Mouse (Mus musculus): ENCODE data around the gene Arid3a.

The Arid3a gene

GRCm38 (mm10) chr10:79991548-79991947, 64.7 kb downstream of the Arid3a start:
- DNase-seq (ENCODE audit: low read depth in 1 of 2, low spot score in 2 of 2), result no peak

- peak in 1 of 2 experiments; percentile 55 for DNase-seq (ENCODE audit: low read depth in 1 of 2, low spot score in 2 of 2)
Measured at GRCm38 (mm10) chr10:79994397-79995115, 67.7 kb downstream of the Arid3a start.

GRCm38 (mm10) chr10:79995636-79996035, 68.8 kb downstream of the Arid3a start:
- no peak for DNase-seq (ENCODE audit: low read depth in 1 of 2, low spot score in 2 of 2)

GRCm38 (mm10) chr10:79996272-79997033, 69.6 kb downstream of the Arid3a start, which contains the start of gene Abca7:
Abca7 (plus strand) TSS chr10:79996494.
- peak; percentile 81 to 89 for DNase-seq (ENCODE audit: low read depth in 1 of 2, low spot score in 2 of 2)

- peak in 1 of 2 experiments; percentile 28 for DNase-seq (ENCODE audit: low read depth in 1 of 2, low spot score in 2 of 2)
Measured at GRCm38 (mm10) chr10:79997034-79997760, 70.4 kb downstream of the Arid3a start.

- no peak for DNase-seq (ENCODE audit: low read depth in 1 of 2, low spot score in 2 of 2)
Measured at GRCm38 (mm10) chr10:79997819-79998218, 71.0 kb downstream of the Arid3a start.

GRCm38 (mm10) chr10:80001945-80002344, 75.1 kb downstream of the Arid3a start:
- DNase-seq (ENCODE audit: low read depth in 1 of 2, low spot score in 2 of 2), result no peak

- no peak for DNase-seq (ENCODE audit: low read depth in 1 of 2, low spot score in 2 of 2)
Measured at GRCm38 (mm10) chr10:80002829-80003228, 76.0 kb downstream of the Arid3a start.

- no peak for DNase-seq (ENCODE audit: low read depth in 1 of 2, low spot score in 2 of 2)
Measured at GRCm38 (mm10) chr10:80003374-80004232, 76.8 kb downstream of the Arid3a start.

- DNase-seq (ENCODE audit: low read depth in 1 of 2, low spot score in 2 of 2), result no peak
Measured at GRCm38 (mm10) chr10:80004233-80004705, 77.4 kb downstream of the Arid3a start.

All from monocyte, adult 2 months (primary cell).